Mouse (Mus musculus) limb, embryonic 14.5 days (tissue): ENCODE data around the gene Olfr988. TPM values are rescaled to one million over a fixed set of nuclear protein-coding genes. Genes with fewer than 3 reads are reported as not detected.
A peak's percentile ranks its signal among the peaks of the same experiment; 100 is the strongest.
"Not testable (repeated sequence)": the region's sequence is repeated elsewhere in the genome, so short reads cannot be mapped to it uniquely, and the experiment has no call there.

Experiments used
- ATAC-seq: fragments of 200-750 bp; cut with Nextera tagmentation; 2 replicates; pipeline ENCODE4 v1.8.0; 2017; ENCODE audit warnings: low read depth, moderate number of reproducible peaks, moderate TSS enrichment; ENCODE audit not compliant: low FRiP score
- DNase-seq: peaks from one replicate; pipeline ENCODE4 v3.0.0-alpha.2; 2015; ENCODE audit warnings: low spot score
- H3K27ac ChIP-seq: fragments of 300-500 bp; sonication (generic); replicated peaks from 2 replicates; pipeline ENCODE4 v1.5.1; 2014; ENCODE audit warnings: low read depth, mild to moderate bottlenecking, low read length, moderate library complexity, mixed read lengths
- H3K27me3 ChIP-seq: fragments of 300-500 bp; sonication (generic); 2 replicates; pipeline ENCODE4 v1.6.1; 2014; ENCODE audit warnings: low read length, mixed read lengths; ENCODE audit not compliant: control insufficient read depth, insufficient read depth
- H3K36me3 ChIP-seq: fragments of 300-500 bp; sonication (generic); 2 replicates; pipeline ENCODE4 v1.6.1; 2014; ENCODE audit warnings: mild to moderate bottlenecking, low read length, moderate library complexity, mixed read lengths; ENCODE audit not compliant: control insufficient read depth, insufficient read depth
- H3K4me1 ChIP-seq: fragments of 300-500 bp; sonication (generic); 2 replicates; pipeline ENCODE4 v1.6.1; 2014; ENCODE audit warnings: antibody characterized with exemption, low read length, mixed read lengths; ENCODE audit not compliant: control insufficient read depth, insufficient read depth
- H3K4me2 ChIP-seq: fragments of 300-500 bp; sonication (generic); replicated peaks from 2 replicates; pipeline ENCODE4 v1.6.1; 2014; ENCODE audit warnings: low read depth, mild to moderate bottlenecking, low read length, moderate library complexity; ENCODE audit not compliant: severe bottlenecking
- H3K4me3 ChIP-seq: fragments of 300-500 bp; sonication (generic); replicated peaks from 2 replicates; pipeline ENCODE4 v1.5.1; 2014; ENCODE audit warnings: low read length
- H3K9ac ChIP-seq: fragments of 300-500 bp; sonication (generic); 2 replicates; pipeline ENCODE4 v1.6.1; 2014; ENCODE audit warnings: mild to moderate bottlenecking, low read depth, low read length, moderate library complexity; ENCODE audit not compliant: severe bottlenecking
- H3K9me3 ChIP-seq: fragments of 300-500 bp; sonication (generic); 2 replicates; pipeline ENCODE4 v1.6.1; 2016; ENCODE audit warnings: low read length; ENCODE audit not compliant: control insufficient read depth
- POLR2A ChIP-seq: fragments of 200-500 bp; IDR thresholded peaks from 2 replicates; pipeline ENCODE4 v1.8.0; 2012; ENCODE audit warnings: inconsistent platforms, mild to moderate bottlenecking, moderate library complexity, borderline replicate concordance; ENCODE audit not compliant: insufficient read depth, insufficient read length; ENCODE audit errors: extremely low read depth
- WGBS: fragments of 180-500 bp; shearing (Covaris S2); extraction: QIAGEN DNeasy Blood & Tissue Kit; methylation state at CpG from one replicate; pipeline ENCODE4 v1.1.7; 2014; 5-methylcytosine and 5-hydroxymethylcytosine counted together
- polyA plus RNA-seq, 2 experiments: library from polyadenylated mRNA; depleted of rRNA in 1 of 2; stranded (reverse) in 1 of 2; unstranded in 1 of 2; fragments of >200 nt; fragmentation: Nextera tagmentation in 1 of 2; extraction: Ambion mirVana in 1 of 2; gene quantifications; 2 replicates each; pipeline versions ENCODE4 v1.2.1 to v1.2.3; 2012 to 2014

Olfr988 gene
- polyA plus RNA-seq (2012; rRNA removed) = not detected in 2 replicates
- not detected in 2 replicates for polyA plus RNA-seq (2014; fragmentation: Nextera tagmentation; extraction: Ambion mirVana)

- not testable (repeated sequence) for H3K4me3 ChIP-seq, ATAC-seq, H3K4me2 ChIP-seq, H3K27ac ChIP-seq, H3K4me1 ChIP-seq, H3K9me3 ChIP-seq, DNase-seq, H3K9ac ChIP-seq, H3K27me3 ChIP-seq, H3K36me3 ChIP-seq
Measured at GRCm38 (mm10) chr2:85363127-85363526, at the start of gene Olfr988. Gene Olfr988 (minus strand): TSS chr2:85363227.

GRCm38 (mm10) chr2:85409369-85409768 is 46.3 kb upstream of the Olfr988 start, which contains the start of gene Olfr992:
Gene Olfr992 (minus strand): TSS chr2:85409469.
- 64% methylated on average over 2 of the region's 2 CpGs for WGBS

GRCm38 (mm10) chr2:85339972-85340371 is 23.1 kb downstream of the Olfr988 start:
- no peak for ATAC-seq
- 73% methylated on average over 7 of the region's 7 CpGs for WGBS
- Histone ChIP-seq H3K36me3 (no peaks in the 10 kb centered on the region), H3K27me3 (no peaks in the 10 kb centered on the region), H3K9ac (no peak overlapping the region), H3K4me2 (no peak overlapping the region), H3K4me1 (no peaks in the 10 kb centered on the region), H3K27ac (no peak overlapping the region), H3K4me3 (no peak overlapping the region), H3K9me3 (no peaks in the 10 kb centered on the region)
- no peak for DNase-seq
- no peak for TF ChIP-seq POLR2A

More at GRCm38 (mm10) chr2:85409369-85409768, 46.3 kb upstream of the Olfr988 start, which contains the start of gene Olfr992:
- H3K4me1 ChIP-seq = no peaks in the 10 kb centered on the region
- H3K36me3 ChIP-seq = no peaks in the 10 kb centered on the region
- no peak within 1 kb of the TSS for H3K4me2 ChIP-seq
- DNase-seq (no peak), ATAC-seq (no peak)
- H3K9ac ChIP-seq = no peak within 1 kb of the TSS
- no peak within 1 kb of the TSS for H3K4me3 ChIP-seq
- H3K9me3 ChIP-seq = no peaks in the 10 kb centered on the region
- no peaks in the 10 kb centered on the region for H3K27me3 ChIP-seq
- no peak for TF ChIP-seq POLR2A
- H3K27ac ChIP-seq = no peak within 1 kb of the TSS

GRCm38 (mm10) chr2:85339215-85339614 is 23.8 kb downstream of the Olfr988 start, which contains the start of gene Olfr987:
Gene Olfr987 (minus strand): TSS chr2:85339315.
- not testable (repeated sequence) for ATAC-seq, H3K36me3 ChIP-seq, H3K9ac ChIP-seq, H3K4me2 ChIP-seq, H3K4me3 ChIP-seq, H3K4me1 ChIP-seq, H3K27me3 ChIP-seq, DNase-seq, H3K27ac ChIP-seq, H3K9me3 ChIP-seq

DNA sequence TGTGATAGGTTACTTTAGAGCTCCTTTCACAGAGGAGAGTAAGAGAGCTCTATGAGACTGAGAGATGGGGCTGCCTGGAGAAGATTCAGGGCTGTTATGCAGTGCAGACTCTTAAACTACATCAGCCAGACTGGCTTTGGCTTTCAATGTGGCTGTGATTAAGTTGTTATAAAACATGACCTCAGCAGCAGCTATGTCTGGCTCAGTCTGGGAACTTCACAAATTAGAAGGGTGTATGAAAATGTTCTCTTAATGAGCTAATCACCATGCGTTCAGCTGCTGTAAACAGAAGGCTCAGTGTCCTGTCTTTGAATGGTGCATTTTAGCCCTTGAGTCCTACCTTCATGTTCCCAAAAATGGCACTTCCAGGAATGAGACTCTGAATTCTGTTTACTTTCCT is 43.9 kb downstream of the Olfr988 start:
- no peaks in the 10 kb centered on the region for H3K36me3 ChIP-seq
- 18% methylated on average over 1 of the region's 1 CpGs for WGBS
- H3K9me3 ChIP-seq = no peaks in the 10 kb centered on the region
- H3K9ac ChIP-seq = no peak overlapping the region
- H3K27ac ChIP-seq = peak overlapping the region; percentile 53; the same call in 1 of the 2 replicates
- TF ChIP-seq POLR2A = no peak
- no peak overlapping the region for H3K4me3 ChIP-seq
- peaks cover 3% of the 10 kb centered on the region; the same call in 1 of the 2 replicates for H3K4me1 ChIP-seq
- no peaks in the 10 kb centered on the region for H3K27me3 ChIP-seq
- H3K4me2 ChIP-seq = no peak overlapping the region
- DNase-seq (peak; percentile 2), ATAC-seq (peak; percentile 50; the same call in 1 of the 2 replicates)

Other genes with a start within 250 kb of the Olfr988 start
- gene Aplnr, start 227.0 kb downstream of the Olfr988 start, polyA plus RNA-seq (2012; rRNA removed) = 37.0 and 38.2 TPM in 2 replicates
- 47.3 and 47.9 TPM in 2 replicates for gene Aplnr, start 227.0 kb downstream of the Olfr988 start, polyA plus RNA-seq (2014; fragmentation: Nextera tagmentation; extraction: Ambion mirVana)
- gene Lrrc55, start 166.0 kb downstream of the Olfr988 start, polyA plus RNA-seq (2012; rRNA removed) = 1.3 and 1.7 TPM in 2 replicates
- 0.91 and 1.0 TPM in 2 replicates for gene Lrrc55, start 166.0 kb downstream of the Olfr988 start, polyA plus RNA-seq (2014; fragmentation: Nextera tagmentation; extraction: Ambion mirVana)
- not detected in 2 replicates for gene Olfr987, start 23.9 kb downstream of the Olfr988 start, polyA plus RNA-seq (2012; rRNA removed)
- not detected in 2 replicates for gene Olfr987, start 23.9 kb downstream of the Olfr988 start, polyA plus RNA-seq (2014; fragmentation: Nextera tagmentation; extraction: Ambion mirVana)
- not detected in 2 replicates for gene Olfr992, start 46.2 kb upstream of the Olfr988 start, polyA plus RNA-seq (2012; rRNA removed)
- not detected in 2 replicates for gene Olfr992, start 46.2 kb upstream of the Olfr988 start, polyA plus RNA-seq (2014; fragmentation: Nextera tagmentation; extraction: Ambion mirVana)
- not detected in 2 replicates for gene Olfr993, start 51.6 kb upstream of the Olfr988 start, polyA plus RNA-seq (2012; rRNA removed)
- gene Olfr993, start 51.6 kb upstream of the Olfr988 start, polyA plus RNA-seq (2014; fragmentation: Nextera tagmentation; extraction: Ambion mirVana) = not detected in 2 replicates
- not detected in 2 replicates for gene Olfr994, start 73.2 kb upstream of the Olfr988 start, polyA plus RNA-seq (2012; rRNA removed)
- not detected in 2 replicates for gene Olfr994, start 73.2 kb upstream of the Olfr988 start, polyA plus RNA-seq (2014; fragmentation: Nextera tagmentation; extraction: Ambion mirVana)
- gene Olfr995, start 80.4 kb upstream of the Olfr988 start, polyA plus RNA-seq (2012; rRNA removed) = not detected in 2 replicates
- gene Olfr995, start 80.4 kb upstream of the Olfr988 start, polyA plus RNA-seq (2014; fragmentation: Nextera tagmentation; extraction: Ambion mirVana) = not detected in 2 replicates
- 2.2 and 3.9 TPM in 2 replicates for gene 4833423E24Rik, start 155.8 kb upstream of the Olfr988 start, polyA plus RNA-seq (2012; rRNA removed)
- gene 4833423E24Rik, start 155.8 kb upstream of the Olfr988 start, polyA plus RNA-seq (2014; fragmentation: Nextera tagmentation; extraction: Ambion mirVana) = 4.9 and 7.2 TPM in 2 replicates
- not detected in 2 replicates for gene Olfr996, start 216.0 kb upstream of the Olfr988 start, polyA plus RNA-seq (2012; rRNA removed)
- gene Olfr996, start 216.0 kb upstream of the Olfr988 start, polyA plus RNA-seq (2014; fragmentation: Nextera tagmentation; extraction: Ambion mirVana) = not detected in 2 replicates
- gene Olfr998, start 225.7 kb upstream of the Olfr988 start, polyA plus RNA-seq (2012; rRNA removed) = not detected in 2 replicates
- not detected in 2 replicates for gene Olfr998, start 225.7 kb upstream of the Olfr988 start, polyA plus RNA-seq (2014; fragmentation: Nextera tagmentation; extraction: Ambion mirVana)
- gene Olfr1000, start 248.7 kb upstream of the Olfr988 start, polyA plus RNA-seq (2012; rRNA removed) = not detected in 2 replicates
- not detected in 2 replicates for gene Olfr1000, start 248.7 kb upstream of the Olfr988 start, polyA plus RNA-seq (2014; fragmentation: Nextera tagmentation; extraction: Ambion mirVana)